Mouse (Mus musculus): ENCODE results near the gene Cd69. TPM values are rescaled to one million over a fixed set of nuclear protein-coding genes. Genes with fewer than 3 reads are reported as not detected.

Cd69 gene
- polyA plus RNA-seq, 1 experiment from 2014 or later, result not detected

- ATAC-seq (ENCODE audit: low FRiP score, low TSS enrichment), result peak; percentile 96
- no peaks in the 10 kb centered on the region for H3K36me3 ChIP-seq (ENCODE audit: insufficient read depth, low read length)
- peak overlapping the region; percentile 83 for H3K27ac ChIP-seq (ENCODE audit: low read length)
- H3K4me2 ChIP-seq (replicated peaks; ENCODE audit: low read depth, low read length), result peak overlapping the region; percentile 55
- H3K9me3 ChIP-seq (ENCODE audit: low read length), result no peaks in the 10 kb centered on the region
- H3K4me1 ChIP-seq (ENCODE audit: insufficient read depth, low read length), result peaks cover 4% of the 10 kb centered on the region; the same call in 1 of the 2 replicates
- H3K9ac ChIP-seq (replicated peaks; ENCODE audit: low read length), result peak overlapping the region; percentile 61
- H3K4me3 ChIP-seq (ENCODE audit: low read length), result peak overlapping the region; percentile 55
- WGBS, result 12% methylated on average over 16 of the region's 16 CpGs
- H3K27me3 ChIP-seq (ENCODE audit: insufficient read depth, low read length), result no peaks in the 10 kb centered on the region
Observed at GRCm38 (mm10) chr6:129237350-129238274, 37.6 kb downstream of the Cd69 start.

- H3K27ac ChIP-seq (ENCODE audit: low read length), result peak overlapping the region; percentile 83
- peak overlapping the region; percentile 55 for H3K4me2 ChIP-seq (replicated peaks; ENCODE audit: low read depth, low read length)
- H3K9me3 ChIP-seq (ENCODE audit: low read length), result no peaks in the 10 kb centered on the region
- no peaks in the 10 kb centered on the region for H3K36me3 ChIP-seq (ENCODE audit: insufficient read depth, low read length)
- WGBS, result 80% methylated on average over 2 of the region's 2 CpGs
- peaks cover 4% of the 10 kb centered on the region; the same call in 1 of the 2 replicates for H3K4me1 ChIP-seq (ENCODE audit: insufficient read depth, low read length)
- H3K4me3 ChIP-seq (ENCODE audit: low read length), result no peak overlapping the region; the same call in 1 of the 2 replicates
- 0 out of 2 replicates have a peak overlapping the region, but pooled peaks have one; percentile 55 for H3K9ac ChIP-seq (replicated peaks; ENCODE audit: low read length)
- no peak for ATAC-seq (ENCODE audit: low FRiP score, low TSS enrichment)
- H3K27me3 ChIP-seq (ENCODE audit: insufficient read depth, low read length), result no peaks in the 10 kb centered on the region
Observed at GRCm38 (mm10) chr6:129236652-129237342, 38.4 kb downstream of the Cd69 start.

- 70% methylated on average over 5 of the region's 5 CpGs for WGBS
- Histone ChIP-seq H3K27ac (ENCODE audit: low read length) (peak overlapping the region; percentile 51), H3K9me3 (ENCODE audit: low read length) (no peaks in the 10 kb centered on the region), H3K27me3 (ENCODE audit: insufficient read depth, low read length) (no peaks in the 10 kb centered on the region), H3K4me1 (ENCODE audit: insufficient read depth, low read length) (peaks cover 6% of the 10 kb centered on the region), H3K4me2 (replicated peaks; ENCODE audit: low read depth, low read length) (0 out of 2 replicates have a peak overlapping the region, but pooled peaks have one; percentile 5), H3K9ac (replicated peaks; ENCODE audit: low read length) (no peak overlapping the region), H3K4me3 (ENCODE audit: low read length) (no peak overlapping the region), H3K36me3 (ENCODE audit: insufficient read depth, low read length) (no peaks in the 10 kb centered on the region)
- no peak for ATAC-seq (ENCODE audit: low FRiP score, low TSS enrichment)
Observed at GRCm38 (mm10) chr6:129235855-129236461, 39.3 kb downstream of the Cd69 start.

DNA sequence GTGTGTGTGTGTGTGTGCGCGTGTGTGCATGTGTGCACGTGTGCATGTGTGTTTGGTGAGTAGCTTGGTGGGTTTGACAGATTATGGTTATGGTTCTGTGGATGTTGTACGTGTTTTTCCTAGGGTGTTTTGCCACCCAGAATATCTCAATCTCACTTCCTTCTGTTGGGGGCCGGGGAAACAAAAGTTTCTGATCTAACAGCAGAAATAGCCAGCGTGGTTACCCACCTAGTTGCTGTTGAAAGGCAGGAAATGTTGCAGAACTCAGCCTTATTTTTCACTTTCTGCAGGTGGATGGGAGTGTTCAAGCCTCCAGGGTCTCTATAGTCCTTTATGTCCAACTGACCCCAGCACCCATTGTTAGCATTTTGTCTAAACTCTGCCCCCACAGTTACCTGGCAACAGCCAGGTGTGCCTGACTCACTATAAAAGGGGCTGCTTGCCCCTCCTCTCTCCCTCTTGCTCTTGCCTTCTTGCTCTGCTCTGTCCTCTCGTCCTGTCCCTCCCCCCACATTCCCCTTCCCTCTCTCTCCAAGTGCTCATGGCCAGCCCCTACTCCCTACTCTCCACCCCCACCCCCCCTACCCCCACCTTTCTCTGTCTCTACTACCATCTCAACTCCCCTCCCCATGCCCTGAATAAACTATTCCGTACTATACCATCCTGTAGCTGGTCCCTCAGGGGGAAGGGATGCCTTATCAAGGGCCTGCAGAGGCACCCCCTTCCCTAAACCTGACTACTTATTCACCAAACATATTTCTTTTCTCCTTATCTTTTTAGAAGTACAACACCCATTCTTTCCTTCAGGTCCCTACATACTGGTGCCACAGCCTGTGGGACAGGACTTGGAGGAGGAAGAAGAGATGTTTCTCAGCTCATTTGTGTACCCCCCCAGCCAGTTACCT is 40.5 kb downstream of the Cd69 start:
- Histone ChIP-seq H3K27ac (ENCODE audit: low read length) (peak overlapping the region; percentile 51; the same call in 1 of the 2 replicates), H3K4me3 (ENCODE audit: low read length) (no peak overlapping the region), H3K36me3 (ENCODE audit: insufficient read depth, low read length) (no peaks in the 10 kb centered on the region), H3K27me3 (ENCODE audit: insufficient read depth, low read length) (no peaks in the 10 kb centered on the region), H3K4me1 (ENCODE audit: insufficient read depth, low read length) (peaks cover 14% of the 10 kb centered on the region), H3K9ac (replicated peaks; ENCODE audit: low read length) (no peak overlapping the region), H3K9me3 (ENCODE audit: low read length) (no peaks in the 10 kb centered on the region), H3K4me2 (replicated peaks; ENCODE audit: low read depth, low read length) (no peak overlapping the region)
- no peak for ATAC-seq (ENCODE audit: low FRiP score, low TSS enrichment)
- WGBS, result 67% methylated on average over 8 of the region's 8 CpGs

GRCm38 (mm10) chr6:129233955-129234369 is 41.3 kb downstream of the Cd69 start:
- H3K4me3 ChIP-seq (ENCODE audit: low read length), result no peak overlapping the region
- H3K27me3 ChIP-seq (ENCODE audit: insufficient read depth, low read length), result no peaks in the 10 kb centered on the region
- H3K36me3 ChIP-seq (ENCODE audit: insufficient read depth, low read length), result no peaks in the 10 kb centered on the region
- H3K27ac ChIP-seq (ENCODE audit: low read length), result peak overlapping the region; percentile 75
- H3K4me2 ChIP-seq (replicated peaks; ENCODE audit: low read depth, low read length), result no peak overlapping the region
- 72% methylated on average over 15 of the region's 18 CpGs for WGBS
- peaks cover 21% of the 10 kb centered on the region for H3K4me1 ChIP-seq (ENCODE audit: insufficient read depth, low read length)
- H3K9me3 ChIP-seq (ENCODE audit: low read length), result no peaks in the 10 kb centered on the region
- H3K9ac ChIP-seq (replicated peaks; ENCODE audit: low read length), result no peak overlapping the region
- ATAC-seq (ENCODE audit: low FRiP score, low TSS enrichment), result no peak

DNA sequence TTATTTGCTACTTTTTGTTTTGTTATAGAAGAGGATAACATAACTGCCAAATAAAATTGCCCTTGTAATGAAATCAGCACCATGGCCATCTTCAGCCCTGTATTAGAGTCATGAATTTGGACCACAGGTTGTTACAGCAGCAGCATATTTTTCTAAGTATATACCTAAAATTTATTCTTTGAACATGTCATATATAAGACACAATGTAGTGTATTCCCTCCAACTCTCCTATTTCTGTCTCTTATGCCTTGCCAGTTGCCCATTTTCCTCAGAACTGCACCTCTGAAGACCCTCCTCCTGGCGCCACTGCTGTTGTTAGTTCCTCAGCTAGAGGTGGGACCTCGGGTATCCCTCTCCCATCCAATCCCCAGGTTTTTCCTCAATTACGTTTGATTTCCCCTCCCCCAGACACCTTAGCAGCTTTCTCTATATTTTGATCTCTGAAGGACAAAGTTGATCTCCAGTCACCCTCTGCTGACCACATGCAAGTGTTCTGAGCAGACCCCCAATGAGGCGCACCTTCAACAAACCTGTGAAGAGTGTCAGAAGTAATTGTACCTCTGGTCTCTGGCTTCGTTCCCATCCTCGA is 41.8 kb downstream of the Cd69 start:
- Histone ChIP-seq H3K9me3 (ENCODE audit: low read length) (no peaks in the 10 kb centered on the region), H3K9ac (replicated peaks; ENCODE audit: low read length) (no peak overlapping the region), H3K27me3 (ENCODE audit: insufficient read depth, low read length) (no peaks in the 10 kb centered on the region), H3K4me2 (replicated peaks; ENCODE audit: low read depth, low read length) (no peak overlapping the region), H3K36me3 (ENCODE audit: insufficient read depth, low read length) (no peaks in the 10 kb centered on the region), H3K4me1 (ENCODE audit: insufficient read depth, low read length) (peaks cover 24% of the 10 kb centered on the region), H3K27ac (ENCODE audit: low read length) (peak overlapping the region; percentile 75), H3K4me3 (ENCODE audit: low read length) (no peak overlapping the region)
- no peak for ATAC-seq (ENCODE audit: low FRiP score, low TSS enrichment)
- 81% methylated on average over 6 of the region's 6 CpGs for WGBS

GRCm38 (mm10) chr6:129232842-129233205 is 42.4 kb downstream of the Cd69 start:
- no peaks in the 10 kb centered on the region for H3K9me3 ChIP-seq (ENCODE audit: low read length)

DNA sequence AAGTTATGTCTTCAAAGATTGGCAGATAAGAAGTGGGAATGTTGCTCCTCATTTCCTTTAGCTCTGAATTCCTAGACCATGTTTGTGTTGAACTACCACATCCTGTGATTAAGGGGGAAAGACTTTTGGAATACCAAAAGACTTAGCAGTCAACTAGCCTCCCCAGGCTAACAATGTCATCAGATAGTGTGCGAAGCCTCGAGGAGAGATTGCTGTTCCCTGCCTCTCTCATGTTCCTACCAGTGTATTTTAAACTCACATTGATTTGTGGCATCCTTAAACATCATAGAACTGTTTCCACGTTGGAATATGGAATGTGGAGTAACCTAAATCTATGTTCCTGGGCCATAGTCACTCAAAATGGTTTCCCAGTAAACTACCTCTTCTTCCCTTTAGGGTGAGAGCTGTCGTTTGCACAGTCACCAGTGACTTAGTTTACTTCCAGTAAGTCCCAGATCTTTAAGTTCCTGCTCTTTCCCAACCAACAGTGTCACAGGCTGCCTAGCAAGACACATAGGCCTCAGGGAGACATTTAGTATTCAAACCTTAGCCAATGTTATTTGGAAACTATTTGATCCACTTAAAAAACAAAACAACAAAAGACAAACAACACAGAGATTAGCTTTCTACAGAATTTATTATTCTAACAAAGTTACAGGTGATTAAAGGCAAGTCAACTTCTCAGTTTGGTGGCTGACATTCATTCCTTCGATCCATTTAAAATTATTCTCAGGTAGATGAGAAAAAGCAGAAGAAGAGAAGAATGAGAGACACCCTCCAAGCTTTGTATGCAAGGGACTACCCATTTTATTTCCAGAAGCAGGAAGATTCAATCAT is 43.0 kb downstream of the Cd69 start:
- Histone ChIP-seq H3K4me3 (ENCODE audit: low read length) (no peak overlapping the region), H3K27me3 (ENCODE audit: insufficient read depth, low read length) (no peaks in the 10 kb centered on the region), H3K27ac (ENCODE audit: low read length) (peak overlapping the region; percentile 75), H3K9me3 (ENCODE audit: low read length) (no peaks in the 10 kb centered on the region), H3K9ac (replicated peaks; ENCODE audit: low read length) (no peak overlapping the region), H3K4me2 (replicated peaks; ENCODE audit: low read depth, low read length) (no peak overlapping the region), H3K36me3 (ENCODE audit: insufficient read depth, low read length) (no peaks in the 10 kb centered on the region), H3K4me1 (ENCODE audit: insufficient read depth, low read length) (peaks cover 24% of the 10 kb centered on the region)
- ATAC-seq (ENCODE audit: low FRiP score, low TSS enrichment), result no peak
- WGBS, result 75% methylated on average over 5 of the region's 5 CpGs

More at GRCm38 (mm10) chr6:129232842-129233205, 42.4 kb downstream of the Cd69 start:
- Histone ChIP-seq H3K4me1 (ENCODE audit: insufficient read depth, low read length) (peaks cover 24% of the 10 kb centered on the region), H3K4me3 (ENCODE audit: low read length) (no peak overlapping the region), H3K27me3 (ENCODE audit: insufficient read depth, low read length) (no peaks in the 10 kb centered on the region), H3K27ac (ENCODE audit: low read length) (peak overlapping the region; percentile 75), H3K36me3 (ENCODE audit: insufficient read depth, low read length) (no peaks in the 10 kb centered on the region), H3K4me2 (replicated peaks; ENCODE audit: low read depth, low read length) (no peak overlapping the region), H3K9ac (replicated peaks; ENCODE audit: low read length) (no peak overlapping the region)
- WGBS, result 67% methylated on average over 9 of the region's 9 CpGs
- ATAC-seq (ENCODE audit: low FRiP score, low TSS enrichment), result peak; percentile 50; the same call in 1 of the 2 replicates

Measured in kidney, embryonic 16.5 days (tissue).